Mouse (Mus musculus) hindbrain, embryonic 16.5 days (tissue): ENCODE measurements around the gene Rap1gap2. TPM values are rescaled to one million over a fixed set of nuclear protein-coding genes. Genes with fewer than 3 reads are reported as not detected.

ENCODE experiments used
- ATAC-seq: fragments of 200-750 bp; cut with Nextera tagmentation; 2 replicates; pipeline ENCODE4 v1.8.0; 2017; ENCODE audit warnings: moderate TSS enrichment, moderate library complexity
- H3K27ac ChIP-seq: fragments of 300-500 bp; sonication (generic); 2 replicates; pipeline ENCODE4 v1.5.1; 2014; ENCODE audit warnings: low read depth, mild to moderate bottlenecking, control low read depth, low read length, moderate library complexity
- H3K27me3 ChIP-seq: fragments of 300-500 bp; sonication (generic); replicated peaks from 2 replicates; pipeline ENCODE4 v1.6.1; 2014; ENCODE audit warnings: low read length; ENCODE audit not compliant: control insufficient read depth, insufficient read depth
- H3K36me3 ChIP-seq: fragments of 300-500 bp; sonication (generic); 2 replicates; pipeline ENCODE4 v1.6.1; 2014; ENCODE audit warnings: mild to moderate bottlenecking, low read length, moderate library complexity, mixed read lengths; ENCODE audit not compliant: control insufficient read depth, insufficient read depth
- H3K4me1 ChIP-seq: fragments of 300-500 bp; sonication (generic); 2 replicates; pipeline ENCODE4 v1.6.1; 2014; ENCODE audit warnings: low read depth, low read length; ENCODE audit not compliant: control insufficient read depth, insufficient read depth
- H3K4me2 ChIP-seq: fragments of 300-500 bp; sonication (generic); 2 replicates; pipeline ENCODE4 v1.6.1; 2014; ENCODE audit warnings: mild to moderate bottlenecking, low read length, control low read depth, moderate library complexity
- H3K4me3 ChIP-seq: fragments of 300-500 bp; sonication (generic); 2 replicates; pipeline ENCODE4 v1.5.1; 2014; ENCODE audit warnings: mild to moderate bottlenecking, low read length, control low read depth, moderate library complexity
- H3K9ac ChIP-seq: fragments of 300-500 bp; sonication (generic); 2 replicates; pipeline ENCODE4 v1.6.1; 2014; ENCODE audit warnings: low read depth, mild to moderate bottlenecking, control low read depth, low read length, moderate library complexity
- H3K9me3 ChIP-seq: fragments of 300-500 bp; sonication (generic); 2 replicates; pipeline ENCODE4 v1.6.1; 2014; ENCODE audit warnings: mild to moderate bottlenecking, low read length, moderate library complexity; ENCODE audit not compliant: control insufficient read depth
- WGBS: fragments of 180-500 bp; shearing (Covaris S2); extraction: QIAGEN DNeasy Blood & Tissue Kit; methylation state at CpG from one replicate; pipeline ENCODE4 v1.1.7; 2014; 5-methylcytosine and 5-hydroxymethylcytosine counted together
- polyA plus RNA-seq: library from polyadenylated mRNA; unstranded; fragments of >200 nt; fragmentation: Nextera tagmentation; extraction: Ambion mirVana; gene quantifications from 2 replicates; pipeline ENCODE4 v1.2.1, GENCODE M21; 2015

Gene Rap1gap2
- polyA plus RNA-seq, 1 experiment from 2014 or later, result 13.7 TPM

- no peak for ATAC-seq
- Histone ChIP-seq H3K27me3 (no peaks in the 10 kb centered on the region), H3K4me1 (no peaks in the 10 kb centered on the region), H3K27ac (no peak overlapping the region), H3K9me3 (peaks cover 3% of the 10 kb centered on the region; the same call in 1 of the 2 replicates), H3K4me2 (no peak overlapping the region), H3K4me3 (no peak overlapping the region), H3K9ac (no peak overlapping the region), H3K36me3 (no peaks in the 10 kb centered on the region)
- WGBS, result 54% methylated on average over 4 of the region's 4 CpGs
These were observed 162.2 kb downstream of the Rap1gap2 start for GRCm38 (mm10) chr11:74448556-74448955.

DNA sequence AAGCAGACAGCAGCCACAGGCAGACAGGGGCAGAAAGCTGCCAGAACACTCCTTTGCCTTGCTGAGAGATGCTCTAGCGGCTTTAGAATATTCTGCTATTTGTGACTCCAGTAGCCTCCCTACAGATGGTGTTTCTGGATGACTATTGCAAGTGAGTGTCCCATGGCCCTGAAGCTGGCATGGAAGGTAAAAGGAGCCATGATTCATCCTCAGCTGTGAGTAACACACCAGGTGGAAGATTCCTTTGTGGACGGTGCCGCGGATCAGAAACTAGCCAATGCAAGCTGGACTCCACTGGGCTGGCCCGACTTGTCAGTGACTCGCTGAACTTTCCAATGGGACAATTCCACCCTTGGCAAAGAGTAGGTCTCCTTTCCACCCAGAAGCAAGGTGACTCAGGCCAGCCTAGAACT, 162.7 kb downstream of the Rap1gap2 start:
- no peak for ATAC-seq
- Histone ChIP-seq H3K27me3 (no peaks in the 10 kb centered on the region), H3K4me1 (no peaks in the 10 kb centered on the region), H3K27ac (no peak overlapping the region), H3K9me3 (peaks cover 3% of the 10 kb centered on the region; the same call in 1 of the 2 replicates), H3K4me2 (no peak overlapping the region), H3K9ac (no peak overlapping the region), H3K4me3 (no peak overlapping the region), H3K36me3 (no peaks in the 10 kb centered on the region)
- 83% methylated on average over 6 of the region's 6 CpGs for WGBS

DNA sequence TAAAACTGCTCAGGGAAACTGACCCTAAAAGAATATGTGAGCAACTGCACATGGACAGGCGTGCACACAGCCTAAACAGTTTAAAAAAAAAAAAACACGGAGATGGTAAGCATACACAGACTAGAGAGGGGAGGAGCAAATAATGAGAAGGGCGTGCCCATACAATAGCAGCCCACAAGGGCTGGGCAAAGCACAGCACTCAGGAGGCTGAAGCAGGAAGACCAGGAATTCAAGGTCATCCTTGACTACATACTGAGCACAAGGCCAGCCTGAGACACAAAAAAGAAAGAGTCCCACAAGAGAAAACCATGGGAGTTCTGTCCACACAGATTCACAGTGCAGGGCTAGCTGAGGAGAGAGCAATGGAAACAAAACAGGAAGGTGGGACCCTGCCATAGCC, 165.1 kb downstream of the Rap1gap2 start:
- Histone ChIP-seq H3K9ac (no peak overlapping the region), H3K4me3 (no peak overlapping the region), H3K4me2 (no peak overlapping the region), H3K36me3 (no peaks in the 10 kb centered on the region), H3K27ac (no peak overlapping the region), H3K9me3 (peaks cover 3% of the 10 kb centered on the region; the same call in 1 of the 2 replicates), H3K27me3 (no peaks in the 10 kb centered on the region), H3K4me1 (no peaks in the 10 kb centered on the region)
- ATAC-seq, result no peak
- 87% methylated on average over 3 of the region's 3 CpGs for WGBS

- Histone ChIP-seq H3K9ac (no peak overlapping the region), H3K4me1 (no peaks in the 10 kb centered on the region), H3K36me3 (no peaks in the 10 kb centered on the region), H3K4me3 (no peak overlapping the region), H3K27ac (no peak overlapping the region), H3K4me2 (no peak overlapping the region), H3K27me3 (no peaks in the 10 kb centered on the region), H3K9me3 (peaks cover 3% of the 10 kb centered on the region; the same call in 1 of the 2 replicates)
- WGBS, result 78% methylated on average over 5 of the region's 5 CpGs
- ATAC-seq, result no peak
These were observed 166.8 kb downstream of the Rap1gap2 start for GRCm38 (mm10) chr11:74443924-74444256.

- 85% methylated on average over 6 of the region's 6 CpGs for WGBS
- no peak overlapping the region for H3K9ac ChIP-seq
- H3K27me3 ChIP-seq, result no peaks in the 10 kb centered on the region
- ATAC-seq, result no peak
- no peak overlapping the region for H3K4me3 ChIP-seq
- no peak overlapping the region for H3K27ac ChIP-seq
- no peaks in the 10 kb centered on the region for H3K4me1 ChIP-seq
- peaks cover 3% of the 10 kb centered on the region; the same call in 1 of the 2 replicates for H3K9me3 ChIP-seq
- H3K4me2 ChIP-seq, result no peak overlapping the region
- no peaks in the 10 kb centered on the region for H3K36me3 ChIP-seq
These were observed 167.4 kb downstream of the Rap1gap2 start for GRCm38 (mm10) chr11:74443147-74443923.

GRCm38 (mm10) chr11:74442396-74442795, 168.3 kb downstream of the Rap1gap2 start:
- H3K4me2 ChIP-seq, result no peak overlapping the region
- no peak overlapping the region for H3K4me3 ChIP-seq
- no peak overlapping the region for H3K9ac ChIP-seq
- peaks cover 3% of the 10 kb centered on the region; the same call in 1 of the 2 replicates for H3K9me3 ChIP-seq
- H3K36me3 ChIP-seq, result no peaks in the 10 kb centered on the region
- H3K27me3 ChIP-seq, result no peaks in the 10 kb centered on the region
- 91% methylated on average over 4 of the region's 4 CpGs for WGBS
- no peaks in the 10 kb centered on the region for H3K4me1 ChIP-seq
- no peak for ATAC-seq
- H3K27ac ChIP-seq, result no peak overlapping the region

DNA sequence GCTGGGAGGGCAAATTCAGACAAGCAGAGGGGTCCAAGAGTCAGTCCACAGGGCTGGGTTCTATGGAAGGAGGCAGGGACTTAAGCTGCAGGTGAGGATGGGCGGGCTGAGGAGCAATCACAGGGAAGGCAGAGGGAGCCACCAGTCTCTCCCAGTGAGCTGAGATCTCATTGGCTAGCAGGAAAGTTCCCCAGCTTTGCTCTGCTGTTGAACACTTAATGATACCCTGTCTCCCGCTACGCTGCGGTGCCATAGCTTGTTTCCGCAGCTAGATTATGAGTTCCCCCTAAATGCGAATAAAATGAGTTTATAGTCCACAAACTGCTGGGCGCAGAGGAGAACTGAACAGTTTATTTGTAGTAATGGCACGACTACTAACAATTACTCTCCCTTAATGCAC, 170.6 kb downstream of the Rap1gap2 start:
- 0 out of 2 replicates have a peak overlapping the region, but pooled peaks have one; percentile 10 for H3K27ac ChIP-seq
- no peak overlapping the region for H3K4me3 ChIP-seq
- no peaks in the 10 kb centered on the region for H3K27me3 ChIP-seq
- ATAC-seq, result peak; percentile 53
- H3K36me3 ChIP-seq, result no peaks in the 10 kb centered on the region
- WGBS, result 78% methylated on average over 8 of the region's 8 CpGs
- no peaks in the 10 kb centered on the region for H3K4me1 ChIP-seq
- no peak overlapping the region for H3K9ac ChIP-seq
- no peak overlapping the region for H3K4me2 ChIP-seq
- peaks cover 3% of the 10 kb centered on the region; the same call in 1 of the 2 replicates for H3K9me3 ChIP-seq

DNA sequence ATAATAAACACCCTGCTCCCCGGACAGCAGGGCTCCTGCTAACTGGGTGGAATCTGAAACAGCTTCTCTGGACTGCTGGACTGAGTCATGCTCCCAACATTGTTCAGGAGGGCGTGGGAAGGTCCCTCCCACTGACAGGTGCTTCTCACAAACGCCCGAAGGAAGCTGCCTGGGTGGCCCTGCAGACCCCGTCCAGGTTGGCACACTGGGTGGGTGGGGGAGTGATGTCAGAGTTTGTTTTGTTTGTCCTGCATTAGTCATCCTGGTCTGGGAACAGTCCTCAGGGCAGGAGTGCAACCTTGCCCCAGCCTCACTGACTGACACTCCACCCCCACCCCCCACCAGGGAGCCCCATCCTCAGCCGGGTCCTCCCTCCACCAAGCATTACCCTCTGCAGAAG, 171.5 kb downstream of the Rap1gap2 start:
- H3K4me3 ChIP-seq, result no peak overlapping the region
- H3K27ac ChIP-seq, result no peak overlapping the region
- no peaks in the 10 kb centered on the region for H3K36me3 ChIP-seq
- no peak overlapping the region for H3K4me2 ChIP-seq
- no peaks in the 10 kb centered on the region for H3K9me3 ChIP-seq
- WGBS, result 72% methylated on average over 6 of the region's 6 CpGs
- no peak overlapping the region for H3K9ac ChIP-seq
- no peaks in the 10 kb centered on the region for H3K4me1 ChIP-seq
- no peaks in the 10 kb centered on the region for H3K27me3 ChIP-seq
- no peak for ATAC-seq

DNA sequence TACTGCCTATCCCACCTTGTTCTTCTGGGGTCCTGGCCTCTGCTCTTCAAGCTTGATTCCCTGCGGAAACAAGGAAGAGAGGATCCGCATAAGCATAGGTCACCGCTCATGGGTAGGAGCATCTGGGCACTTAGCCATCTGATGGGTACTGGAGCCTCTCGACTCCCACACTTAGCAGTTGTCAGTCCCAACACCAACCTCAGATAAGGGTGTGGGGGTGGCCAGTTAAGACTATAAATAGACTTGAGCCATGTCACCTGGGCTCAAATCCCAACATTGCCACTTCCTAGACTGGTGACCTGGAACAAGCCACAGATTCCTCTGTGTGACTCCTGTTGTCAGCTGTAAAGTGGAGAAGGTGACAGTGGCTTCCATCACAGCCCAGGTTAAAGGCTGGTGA, 172.5 kb downstream of the Rap1gap2 start:
- Histone ChIP-seq H3K4me2 (no peak overlapping the region), H3K9ac (no peak overlapping the region), H3K27me3 (no peaks in the 10 kb centered on the region), H3K27ac (no peak overlapping the region), H3K4me3 (no peak overlapping the region), H3K9me3 (no peaks in the 10 kb centered on the region), H3K36me3 (no peaks in the 10 kb centered on the region), H3K4me1 (no peaks in the 10 kb centered on the region)
- WGBS, result 93% methylated on average over 4 of the region's 4 CpGs
- no peak for ATAC-seq
